Mouse (Mus musculus): ENCODE measurements around the gene 4833427G06Rik. TPM values are rescaled to one million over a fixed set of nuclear protein-coding genes. Genes with fewer than 3 reads are reported as not detected.

Gene 4833427G06Rik
- not detected in 2 replicates for polyA plus RNA-seq (2012; ENCODE audit: low replicate concordance)

DNA sequence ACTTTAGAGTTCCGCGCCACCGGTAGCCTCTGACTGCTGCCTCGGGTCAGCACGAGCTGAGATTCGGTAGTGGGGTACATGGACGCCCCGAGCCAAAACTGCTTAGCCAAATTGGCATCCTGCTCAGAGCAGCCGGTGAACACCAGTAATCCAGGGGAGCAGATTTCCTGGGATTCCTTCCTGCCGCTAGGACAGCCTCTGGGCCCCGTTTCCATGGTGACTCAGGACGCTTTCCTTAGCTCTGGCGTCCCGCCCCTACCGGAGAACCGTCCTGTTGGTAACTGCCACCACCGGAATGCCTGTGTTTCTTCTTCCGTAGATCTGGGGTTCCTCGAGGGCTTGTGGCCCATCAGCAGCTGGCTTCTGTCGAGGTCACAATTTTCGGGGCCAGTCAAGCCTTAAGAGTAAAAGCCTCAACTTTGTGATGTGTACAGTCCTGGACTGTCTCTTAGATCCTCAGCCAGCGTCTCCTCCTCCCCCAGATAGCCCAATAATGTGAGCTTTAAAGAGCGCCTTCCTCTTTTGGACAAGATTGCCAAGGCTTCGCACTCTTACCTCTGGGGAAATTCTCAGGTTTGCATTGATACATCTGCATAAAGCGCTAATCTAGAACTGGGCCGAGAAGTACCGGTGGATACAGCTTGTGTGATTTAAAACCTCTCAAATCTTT lies at the start of gene 4833427G06Rik:
TSS of gene 4833427G06Rik (minus strand) at position 323 of the 670 bp plus-strand sequence.

DNA sequence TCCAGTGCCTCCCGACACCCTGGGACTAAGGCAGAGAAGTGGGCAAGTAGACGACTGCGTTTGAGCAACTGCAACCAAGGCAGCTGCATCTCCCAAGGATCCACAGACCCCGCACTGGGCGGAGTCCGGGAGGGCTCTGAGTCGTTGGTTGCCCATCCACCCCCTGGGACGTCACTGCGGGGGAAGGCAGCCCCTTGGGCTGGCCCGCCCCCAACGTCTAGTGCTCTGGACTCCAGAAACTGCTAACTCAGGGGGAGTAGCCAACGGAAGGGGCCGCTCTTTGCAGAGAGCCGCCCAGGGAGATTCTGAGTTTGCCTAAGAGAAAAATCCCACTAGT lies 24.9 kb downstream of the 4833427G06Rik start, which contains the start of gene Layn:
TSS of gene Layn (minus strand) at position 116 of the 337 bp plus-strand sequence.

GRCm38 (mm10) chr9:51060601-51061000 lies 41.3 kb downstream of the 4833427G06Rik start, which contains the start of gene Btg4:
Gene Btg4 (plus strand): TSS chr9:51060901.

Other genes with a start within 250 kb of the 4833427G06Rik start
- 22.3 and 25.0 TPM in 2 replicates for gene Sik2, start 93.0 kb downstream of the 4833427G06Rik start, polyA plus RNA-seq (2012; ENCODE audit: low replicate concordance)
- gene Btg4, start 41.2 kb downstream of the 4833427G06Rik start, polyA plus RNA-seq (2012; ENCODE audit: low replicate concordance), result not detected in 2 replicates
- gene Layn, start 25.0 kb downstream of the 4833427G06Rik start, polyA plus RNA-seq (2012; ENCODE audit: low replicate concordance), result 0.21 and 0.87 TPM in 2 replicates
- 0.03 and 0.09 TPM in 2 replicates for gene Gm32742, start 63.4 kb upstream of the 4833427G06Rik start, polyA plus RNA-seq (2012; ENCODE audit: low replicate concordance)
- gene Pou2af1, start 111.6 kb upstream of the 4833427G06Rik start, polyA plus RNA-seq (2012; ENCODE audit: low replicate concordance), result 606 and 1,021 TPM in 2 replicates
- gene Colca2, start 176.5 kb upstream of the 4833427G06Rik start, polyA plus RNA-seq (2012; ENCODE audit: low replicate concordance), result not detected in 2 replicates
- gene 1810046K07Rik, start 226.8 kb upstream of the 4833427G06Rik start, polyA plus RNA-seq (2012; ENCODE audit: low replicate concordance), result 28.7 TPM in 2 replicates

All from hematopoietic multipotent progenitor cell, adult 10-12 weeks (in vitro differentiated cells).